Mouse (Mus musculus): ENCODE measurements around the gene Vinac1.

The Vinac1 gene

DNA sequence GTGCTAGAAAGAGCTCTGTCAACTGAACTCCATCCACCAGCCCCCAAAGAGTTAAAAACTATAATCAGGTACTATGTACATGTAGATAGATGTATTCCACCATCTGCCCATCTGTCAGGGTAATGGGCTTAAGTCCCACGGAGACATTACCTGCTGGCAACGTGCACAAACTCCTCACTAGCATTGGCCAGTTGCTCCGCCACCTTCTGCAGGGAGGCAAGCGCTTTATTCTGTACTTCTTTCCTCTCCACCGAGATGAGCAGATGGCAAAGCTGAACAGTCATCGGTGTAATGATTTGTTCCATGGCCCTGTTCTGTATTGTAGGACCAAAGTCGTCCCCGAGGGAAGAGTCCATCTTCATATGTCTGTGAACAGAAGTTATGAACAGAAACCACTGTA, at the start of gene Vinac1:
Vinac1 (minus strand) TSS at position 362 of the 400 bp plus-strand sequence.
- DNase-seq (ENCODE audit: low spot score) = no peak

DNA sequence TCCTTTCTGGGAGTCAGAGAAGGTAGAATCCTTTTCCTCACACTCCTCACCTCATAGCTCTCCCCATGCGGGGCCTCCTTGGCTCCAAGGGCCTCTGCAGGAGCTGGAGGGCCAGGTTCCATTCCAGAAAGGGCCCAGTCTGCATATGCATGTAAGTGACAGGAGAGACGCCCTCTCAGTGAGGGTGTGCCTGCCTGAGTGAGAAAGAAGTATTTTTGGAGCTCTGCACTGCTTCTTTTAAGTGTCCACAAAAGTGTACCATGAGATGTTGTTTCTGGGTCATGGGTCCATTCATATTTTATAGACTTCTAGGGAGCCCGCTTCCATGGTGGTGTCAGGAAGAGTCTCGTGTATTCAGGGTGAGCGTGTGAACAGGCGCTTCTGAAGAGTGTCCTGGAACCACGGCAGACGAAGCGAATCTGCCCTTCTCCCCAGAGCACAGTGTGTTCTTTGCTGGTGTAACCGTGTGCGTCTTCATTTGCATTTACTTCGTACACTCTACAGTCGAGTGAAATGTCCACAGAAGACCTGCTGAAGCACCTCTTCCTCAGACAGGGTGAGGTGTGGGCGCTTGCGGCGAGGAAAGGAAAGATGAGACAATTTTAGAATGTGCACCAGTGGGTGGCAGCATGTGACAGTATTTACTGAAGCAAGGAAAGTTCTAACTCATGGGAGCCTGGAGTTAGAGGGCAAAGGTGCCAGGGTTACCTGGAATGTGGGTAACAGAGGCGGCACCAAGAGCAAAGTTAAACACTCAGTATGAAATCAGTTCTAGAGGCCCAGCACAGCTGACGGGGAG, 46.2 kb upstream of the Vinac1 start:
- DNase-seq (ENCODE audit: low spot score) = peak; percentile 7

DNA sequence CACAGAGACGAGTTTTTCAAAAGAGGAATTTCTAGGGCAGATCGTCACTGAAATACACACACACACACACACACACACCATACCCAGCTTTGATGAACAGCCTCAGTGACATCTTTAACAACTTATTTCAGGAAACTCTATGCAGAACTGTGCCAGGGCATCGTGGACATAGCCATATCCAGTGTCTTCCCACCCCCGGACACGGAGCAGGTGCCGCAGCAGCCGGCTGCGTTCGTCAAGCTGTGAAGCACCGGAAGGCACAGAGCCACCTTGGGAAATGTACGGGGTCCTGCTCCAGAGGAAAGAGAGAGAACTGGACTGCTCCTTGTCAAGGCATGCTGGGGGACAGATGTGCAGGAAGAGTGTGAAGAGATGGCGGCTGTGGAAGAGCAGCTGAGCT, 44.8 kb upstream of the Vinac1 start:
- no peak for DNase-seq (ENCODE audit: low spot score)

DNA sequence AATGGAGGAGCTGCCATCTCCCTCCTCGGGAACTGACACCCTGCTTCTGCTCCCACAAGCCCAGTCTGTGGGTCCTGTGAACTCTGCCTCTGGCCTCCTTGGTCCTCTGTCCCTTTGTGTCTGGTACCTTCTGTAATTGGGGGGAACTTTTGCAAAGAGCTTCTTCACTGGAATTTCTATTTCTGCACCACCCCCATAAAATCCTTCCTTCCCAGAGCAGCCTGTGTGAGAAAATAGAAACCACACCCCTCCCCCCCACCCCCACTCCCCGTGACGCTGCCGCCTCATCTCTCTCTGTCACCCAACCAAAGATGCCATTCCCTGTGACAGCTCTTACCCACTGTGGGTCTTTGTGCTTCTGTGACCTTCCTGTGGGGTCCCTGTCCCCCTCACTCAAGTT, 42.4 kb upstream of the Vinac1 start:
- DNase-seq (ENCODE audit: low spot score) = no peak

DNA sequence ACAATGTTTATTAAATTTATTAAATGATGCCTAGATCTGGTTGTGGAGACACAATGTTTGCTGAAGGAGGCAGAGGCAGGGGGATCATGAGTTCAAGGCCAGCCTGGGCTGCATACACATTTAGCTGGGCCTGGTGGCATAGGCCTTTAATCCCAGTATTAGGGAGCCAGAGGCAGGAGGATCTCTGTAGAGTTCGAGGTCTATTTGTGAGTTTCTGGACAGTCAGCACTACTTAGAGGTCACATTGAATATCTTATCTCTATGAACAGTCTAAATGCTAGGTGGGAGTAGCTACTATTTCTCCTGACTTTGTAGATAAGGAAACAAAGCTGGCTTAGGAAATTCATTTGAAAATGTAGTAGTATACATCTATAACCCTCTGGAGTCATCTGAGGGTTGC, 39.5 kb upstream of the Vinac1 start:
- DNase-seq (ENCODE audit: low spot score) = no peak

DNA sequence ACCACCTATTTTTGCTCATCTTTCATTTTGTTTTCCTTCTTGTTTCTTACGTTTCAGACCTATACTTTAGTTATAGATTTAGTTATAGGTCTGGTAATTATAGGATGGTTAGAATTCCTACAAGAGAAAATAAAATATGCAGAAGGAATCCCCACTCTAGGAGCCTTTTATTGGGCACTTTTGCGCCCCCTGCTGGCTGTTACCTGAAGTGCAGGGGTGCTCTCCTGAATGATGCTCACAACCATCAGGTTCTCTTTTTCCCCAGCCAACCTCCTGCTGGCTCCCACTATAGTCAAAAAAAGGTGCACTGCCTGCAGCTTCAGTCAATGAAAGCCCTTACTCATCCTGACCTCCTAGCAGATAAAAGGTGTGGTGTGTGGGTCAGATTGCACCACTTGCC, 37.0 kb upstream of the Vinac1 start:
- no peak for DNase-seq (ENCODE audit: low spot score)

DNA sequence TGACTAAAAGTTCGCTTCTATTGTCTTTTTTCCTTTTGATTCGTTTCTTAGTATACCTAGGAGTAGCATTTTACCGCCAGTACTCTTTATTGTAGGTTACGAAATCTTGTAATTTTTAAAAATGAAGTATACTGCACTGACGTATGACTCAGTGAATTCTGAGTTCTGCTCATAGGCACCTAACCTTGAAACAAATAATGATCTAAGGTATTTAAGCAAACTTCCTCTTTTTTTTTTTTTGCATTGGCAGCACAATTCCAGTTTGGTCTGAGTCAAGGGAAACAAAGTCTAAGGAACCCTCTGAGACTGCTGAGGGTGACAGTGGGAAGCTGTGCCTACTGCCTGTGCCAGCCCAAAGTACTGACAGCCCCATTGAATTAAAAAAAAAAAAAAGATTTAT, 35.5 kb upstream of the Vinac1 start:
- DNase-seq (ENCODE audit: low spot score) = no peak

DNA sequence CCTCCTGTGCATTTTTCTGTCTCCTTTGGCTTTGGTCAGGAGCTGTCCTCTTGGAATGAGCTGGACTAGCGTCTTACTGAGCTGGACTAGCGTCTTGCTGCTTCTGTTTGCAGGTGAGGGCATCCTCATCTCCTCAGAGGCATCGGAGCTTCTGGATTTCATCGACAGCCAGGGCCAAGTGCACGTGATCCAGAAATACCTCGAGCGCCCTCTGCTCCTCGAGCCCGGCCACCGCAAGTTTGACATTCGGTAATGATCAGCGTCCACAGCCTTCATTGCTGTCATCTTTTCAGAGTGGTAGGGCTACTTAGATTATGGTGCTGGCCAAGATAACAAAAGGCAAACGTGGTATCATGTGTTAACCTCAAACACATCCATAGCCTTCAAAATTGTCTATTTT, 33.1 kb upstream of the Vinac1 start:
- DNase-seq (ENCODE audit: low spot score) = no peak

DNA sequence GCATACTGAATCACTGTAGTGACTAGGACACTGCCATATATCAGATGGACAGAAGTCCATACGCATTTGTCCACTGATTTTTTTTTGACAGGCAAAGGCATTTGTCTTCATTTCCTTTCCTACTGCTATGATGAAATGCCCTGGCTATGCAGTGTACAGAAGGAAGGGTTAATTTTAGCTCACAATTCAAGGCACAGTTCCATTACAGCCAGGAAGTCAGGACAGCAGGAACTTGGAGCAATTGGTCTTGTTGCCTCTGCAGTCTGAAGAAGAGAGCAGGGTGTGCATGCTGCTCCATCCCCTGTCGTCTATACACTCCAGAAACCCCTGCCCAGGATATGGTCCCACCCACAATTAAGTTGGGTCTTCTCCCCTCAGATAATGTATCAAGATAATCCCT, 31.2 kb upstream of the Vinac1 start:
- no peak for DNase-seq (ENCODE audit: low spot score)

DNA sequence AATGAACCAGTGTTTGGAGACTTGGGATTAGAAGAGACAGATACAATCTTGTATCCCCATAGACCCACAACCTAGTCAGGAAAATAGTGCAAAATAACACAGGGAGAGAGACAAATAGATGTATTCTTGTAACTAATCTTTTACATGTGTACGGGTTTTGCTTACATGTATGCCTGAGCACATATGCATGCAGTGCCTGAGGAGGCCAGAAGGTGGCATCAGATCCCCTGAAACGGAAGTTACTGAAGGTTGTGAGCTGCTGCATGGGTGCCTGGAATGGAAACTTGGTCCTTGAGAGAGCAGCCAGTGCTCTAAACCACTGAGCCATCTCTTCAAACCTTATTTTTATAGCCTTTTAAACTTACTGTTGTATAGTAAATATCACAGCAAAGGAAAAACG, 30.3 kb upstream of the Vinac1 start:
- DNase-seq (ENCODE audit: low spot score) = no peak

DNA sequence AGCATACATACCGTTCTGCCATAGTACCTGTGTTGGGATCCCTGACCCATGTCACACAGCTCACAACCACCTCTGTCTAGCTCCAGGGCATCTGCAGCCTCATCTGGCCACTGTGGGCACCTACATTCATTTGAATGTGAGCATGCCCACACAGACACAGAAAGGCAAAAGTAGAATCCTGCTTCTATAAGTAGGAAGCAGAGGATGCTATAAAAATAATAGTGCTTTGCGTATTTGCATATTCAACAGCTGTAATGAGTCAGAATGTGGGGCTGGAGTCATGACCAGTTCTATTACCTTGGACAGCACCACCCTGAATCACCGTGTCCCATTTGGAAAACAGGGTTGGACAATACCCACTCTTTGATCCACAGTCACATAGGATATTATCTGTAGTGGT, 22.3 kb upstream of the Vinac1 start:
- no peak for DNase-seq (ENCODE audit: low spot score)

DNA sequence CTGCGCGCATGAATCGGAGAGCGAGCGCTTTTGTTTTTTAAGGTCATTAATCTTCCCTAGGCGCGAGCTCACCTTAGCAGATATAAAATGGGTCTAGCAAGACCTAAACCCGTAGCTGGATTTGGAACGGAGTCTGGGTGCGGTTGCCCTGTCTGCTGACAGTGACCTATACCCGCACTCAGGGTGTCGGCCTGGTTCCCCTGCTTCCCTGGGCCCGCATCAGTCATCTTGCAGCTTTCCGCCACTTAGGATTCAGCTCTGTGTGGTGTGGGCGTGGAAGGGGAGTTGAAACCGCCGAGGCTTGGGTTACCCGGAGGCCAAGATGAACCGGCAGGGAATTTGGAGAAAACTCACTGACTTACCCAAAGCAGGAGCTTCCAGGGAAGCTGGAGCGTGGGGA, 18.4 kb upstream of the Vinac1 start:
- DNase-seq (ENCODE audit: low spot score) = peak; percentile 38

DNA sequence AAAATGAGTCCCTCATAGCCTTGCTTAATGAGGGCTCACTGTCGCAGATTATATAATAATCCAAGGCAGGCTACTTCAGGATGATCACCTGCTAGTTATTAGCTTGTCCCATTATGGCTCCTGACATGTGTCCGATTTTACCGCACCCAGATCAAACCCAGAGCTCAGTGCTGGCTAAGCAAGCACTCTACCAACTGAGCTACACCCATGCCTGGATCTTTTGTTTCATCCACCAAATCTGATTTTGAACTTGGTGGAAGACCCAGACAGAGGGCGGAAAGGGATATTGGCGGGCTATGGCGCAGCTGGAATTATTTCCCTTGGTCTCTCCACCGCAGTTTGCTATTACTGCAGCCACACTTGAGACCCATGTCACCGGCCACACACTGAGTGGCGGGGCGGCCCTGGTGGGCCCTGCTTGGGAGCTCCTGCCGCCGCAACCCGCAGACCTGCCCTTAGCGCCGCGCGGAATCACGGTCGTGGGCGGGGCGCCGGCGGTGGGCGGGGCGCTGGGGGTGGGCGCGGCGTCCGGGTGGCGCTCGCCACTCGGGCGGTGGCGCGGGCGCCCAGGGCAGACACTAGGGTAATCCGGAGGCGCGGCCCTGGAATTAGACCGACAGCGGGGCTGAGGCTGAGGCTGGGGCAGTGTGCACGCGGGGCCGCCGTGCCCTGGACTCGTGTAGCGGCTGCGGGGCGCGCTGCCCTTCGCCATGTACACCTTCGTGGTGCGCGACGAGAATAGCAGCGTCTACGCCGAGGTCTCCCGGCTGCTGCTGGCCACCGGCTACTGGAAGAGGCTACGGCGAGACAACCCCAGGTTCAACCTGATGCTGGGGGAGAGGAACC, 17.7 kb upstream of the Vinac1 start, which contains the start of gene Ttl:
Ttl (plus strand) TSS at position 506 of the 846 bp plus-strand sequence.
- peak; percentile 67 for DNase-seq (ENCODE audit: low spot score)

DNA sequence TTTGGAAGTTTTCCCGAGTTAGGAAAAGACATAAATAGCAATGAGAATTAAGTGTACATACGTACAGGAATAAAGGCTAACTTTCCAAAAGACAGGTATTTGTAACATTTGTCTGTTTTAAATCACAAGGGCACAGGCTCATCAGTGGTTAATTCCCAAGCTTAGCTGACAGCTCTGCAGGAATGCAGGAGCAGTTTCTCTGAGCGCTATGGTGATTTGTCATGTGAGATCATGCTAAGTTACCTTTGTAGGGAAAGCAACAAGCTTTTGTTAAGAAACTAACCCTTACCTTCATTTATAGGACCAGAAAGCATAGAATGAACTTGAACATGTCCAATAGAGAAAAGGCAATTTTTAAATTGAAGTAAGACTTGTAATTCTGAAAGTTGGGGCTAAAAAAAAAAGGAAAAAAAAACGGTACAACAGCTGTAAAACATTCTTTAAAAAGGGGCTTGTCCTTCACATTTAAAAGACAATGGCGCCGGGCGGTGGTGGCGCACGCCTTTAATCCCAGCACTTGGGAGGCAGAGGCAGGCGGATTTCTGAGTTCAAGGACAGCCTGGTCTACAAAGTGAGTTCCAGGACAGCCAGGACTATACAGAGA, 13.6 kb upstream of the Vinac1 start:
- DNase-seq (ENCODE audit: low spot score) = no peak

DNA sequence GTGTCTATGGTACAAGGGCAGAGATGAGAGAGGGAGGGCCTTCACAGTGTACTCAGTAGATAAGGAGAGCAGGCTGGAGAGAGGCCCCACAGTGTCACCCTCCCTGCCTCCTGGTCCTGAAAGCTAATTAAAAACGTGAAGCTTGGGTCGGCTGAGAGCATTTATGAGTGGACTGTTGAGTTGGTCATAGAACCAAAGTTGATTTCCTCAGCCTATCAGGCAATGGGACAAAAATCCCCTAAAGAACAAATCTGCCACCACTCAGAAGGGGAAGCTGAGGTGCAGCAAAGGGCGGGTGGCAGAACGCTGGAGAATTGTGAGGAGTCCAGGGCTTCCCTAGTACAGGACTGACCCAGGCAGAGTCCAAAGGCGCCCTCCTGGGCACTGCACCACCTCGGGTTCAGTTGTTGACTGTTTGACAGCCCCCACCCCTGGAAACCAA, 10.0 kb upstream of the Vinac1 start:
- no peak for DNase-seq (ENCODE audit: low spot score)

DNA sequence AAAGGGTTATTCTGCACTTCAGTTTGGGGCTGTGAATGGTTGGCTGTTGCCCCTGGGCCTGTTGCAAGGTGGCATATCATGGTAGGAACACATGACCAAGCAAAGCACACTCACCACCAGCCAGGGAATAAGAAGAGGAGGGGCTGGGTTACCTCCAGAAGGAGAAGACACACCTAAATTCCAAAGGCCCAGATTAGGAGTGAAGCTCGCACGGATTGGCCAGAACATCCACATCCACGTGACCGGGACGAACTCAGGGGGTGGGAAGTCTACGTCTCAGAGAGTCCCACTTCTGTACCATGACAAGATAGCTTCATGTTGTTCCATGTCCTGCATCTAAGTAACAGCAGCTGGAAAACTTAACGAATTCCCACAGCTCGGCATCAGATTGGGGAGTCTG, 9.3 kb upstream of the Vinac1 start:
- no peak for DNase-seq (ENCODE audit: low spot score)

DNA sequence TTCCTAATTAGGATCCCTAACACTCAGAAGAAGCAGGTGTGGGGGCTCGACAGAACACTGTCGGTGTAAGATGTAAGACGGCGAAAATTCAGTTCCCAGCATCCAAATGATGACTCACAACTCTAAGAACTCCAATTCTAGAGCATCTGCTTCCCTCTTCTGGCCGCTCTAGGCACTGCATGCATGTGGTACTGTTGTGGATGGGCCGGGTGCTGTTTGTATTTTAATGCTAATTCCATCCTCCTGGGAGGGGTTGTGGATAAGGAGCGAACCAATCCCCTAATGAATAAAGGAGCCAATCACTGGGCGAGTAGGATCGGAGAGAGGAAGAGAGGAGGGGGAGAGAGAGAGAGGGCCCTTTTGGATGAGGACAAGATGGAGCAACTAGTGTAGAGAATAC, 8.6 kb upstream of the Vinac1 start:
- no peak for DNase-seq (ENCODE audit: low spot score)

DNA sequence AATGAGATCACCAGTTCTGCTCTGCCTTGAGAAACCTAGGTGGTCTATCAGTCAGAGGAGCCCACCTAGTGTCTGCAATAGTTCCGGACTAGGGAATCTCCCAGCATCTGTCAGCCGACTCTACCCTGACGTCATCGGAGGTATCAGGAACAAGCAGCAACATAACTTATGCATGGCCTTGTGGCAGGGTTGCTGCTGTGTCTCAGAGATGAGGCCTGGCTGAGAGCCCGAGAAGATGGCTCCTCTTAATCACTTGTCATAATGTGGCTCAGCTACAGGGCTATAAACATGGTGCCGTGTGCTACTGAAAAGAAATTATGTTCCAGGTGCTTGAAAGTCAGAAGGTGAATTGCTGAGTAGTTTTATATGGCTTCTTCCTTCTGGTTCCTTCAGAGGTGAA, 7.8 kb upstream of the Vinac1 start:
- no peak for DNase-seq (ENCODE audit: low spot score)

DNA sequence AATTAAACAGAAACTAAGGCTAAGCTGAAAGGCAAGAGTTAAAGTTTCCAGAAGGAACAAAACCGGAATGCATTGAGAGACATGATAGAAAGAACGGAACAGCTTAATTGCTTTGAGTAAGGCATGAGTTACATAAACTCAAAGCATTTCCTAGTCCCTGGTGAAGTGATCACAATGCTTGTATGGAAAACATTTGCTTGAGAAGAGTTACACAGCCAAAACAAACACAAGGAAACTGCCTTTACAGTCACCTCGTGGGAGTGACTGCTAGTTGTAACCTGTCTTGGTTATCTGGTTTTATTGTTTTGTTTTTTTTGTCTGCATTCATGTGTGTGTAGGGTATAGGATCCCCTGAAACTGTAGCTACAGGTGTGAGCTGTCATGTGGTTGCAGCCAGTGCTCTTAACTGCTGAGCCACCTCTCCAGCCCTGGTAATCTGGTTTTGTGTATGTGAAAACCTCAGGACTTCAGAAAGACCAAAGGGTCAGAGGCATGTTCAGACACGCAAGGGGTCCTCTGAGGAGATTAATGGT, 4.5 kb upstream of the Vinac1 start:
- no peak for DNase-seq (ENCODE audit: low spot score)

DNA sequence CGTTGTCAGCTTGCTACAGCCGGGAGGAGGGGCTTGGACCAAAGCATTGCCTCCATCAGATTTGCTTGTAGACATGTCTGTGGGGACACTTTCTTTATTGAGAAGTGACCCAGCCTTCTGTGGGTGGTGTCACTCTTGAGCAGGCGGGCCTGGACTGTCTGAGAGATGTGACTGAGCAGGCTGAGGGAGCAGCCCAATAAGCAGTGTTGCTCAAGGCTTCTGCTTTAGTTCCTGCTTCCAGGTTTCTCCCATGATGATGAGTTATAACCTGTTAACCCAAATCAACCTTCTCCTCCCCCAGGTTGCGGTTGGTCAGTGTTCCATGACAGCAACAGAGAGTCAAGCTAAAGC, 1.2 kb downstream of the Vinac1 start:
- no peak for DNase-seq (ENCODE audit: low spot score)

DNA sequence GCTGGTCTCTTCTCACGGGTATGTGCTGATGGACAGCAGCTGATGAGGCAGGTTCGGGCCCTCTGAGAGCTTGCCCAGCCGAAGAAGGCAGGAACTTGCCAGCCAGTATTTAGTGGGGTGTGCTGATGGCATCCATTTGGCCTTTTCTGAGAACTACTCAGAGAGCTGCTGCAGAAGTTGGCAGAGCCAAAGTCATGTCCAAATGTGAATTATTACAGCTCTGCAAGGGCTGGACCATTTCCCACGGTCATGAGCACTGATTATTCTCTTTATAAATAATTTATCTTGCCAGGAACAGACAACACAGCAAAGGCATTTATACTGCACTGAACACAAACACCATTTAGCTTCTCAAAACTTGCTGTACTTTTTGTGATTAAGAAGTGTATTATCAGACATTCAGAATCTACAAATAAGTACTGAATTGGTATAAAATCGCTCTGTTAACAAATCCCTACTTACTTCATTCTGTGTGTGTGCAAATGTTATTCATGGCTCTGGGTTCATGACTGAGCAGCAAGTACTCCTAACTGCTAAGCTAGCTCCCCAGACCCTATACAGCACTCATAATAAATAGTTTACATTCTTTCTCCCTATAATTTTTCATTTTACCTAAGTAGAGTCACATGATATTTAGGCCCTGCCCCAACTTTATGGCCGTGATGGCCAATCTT, 1.7 kb downstream of the Vinac1 start:
- no peak for DNase-seq (ENCODE audit: low spot score)

DNA sequence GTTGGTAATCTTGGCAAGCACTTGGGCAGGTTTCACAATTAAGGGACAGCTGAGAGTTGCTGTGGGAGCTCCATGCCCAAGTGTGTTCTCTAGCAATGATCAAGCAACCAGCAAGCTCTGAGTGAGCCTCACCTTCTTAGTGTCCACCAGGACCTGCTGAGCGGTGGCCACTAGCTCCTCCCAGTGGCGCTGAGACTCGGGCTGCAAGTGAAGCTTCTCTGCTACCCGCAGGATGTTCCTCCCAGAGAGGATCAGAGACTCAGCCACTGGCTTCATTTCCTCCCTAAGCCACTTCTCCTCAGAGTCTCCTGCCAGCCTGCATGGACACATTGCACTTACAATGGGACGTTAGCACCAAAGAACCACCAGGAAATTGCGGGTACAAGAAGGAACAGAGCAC, 7.4 kb downstream of the Vinac1 start:
- DNase-seq (ENCODE audit: low spot score) = no peak

All from lung, postnatal 25 days (tissue).